Comparison of ENCODE assay signal across 9 mouse cellular contexts in the genomic region with DNA sequence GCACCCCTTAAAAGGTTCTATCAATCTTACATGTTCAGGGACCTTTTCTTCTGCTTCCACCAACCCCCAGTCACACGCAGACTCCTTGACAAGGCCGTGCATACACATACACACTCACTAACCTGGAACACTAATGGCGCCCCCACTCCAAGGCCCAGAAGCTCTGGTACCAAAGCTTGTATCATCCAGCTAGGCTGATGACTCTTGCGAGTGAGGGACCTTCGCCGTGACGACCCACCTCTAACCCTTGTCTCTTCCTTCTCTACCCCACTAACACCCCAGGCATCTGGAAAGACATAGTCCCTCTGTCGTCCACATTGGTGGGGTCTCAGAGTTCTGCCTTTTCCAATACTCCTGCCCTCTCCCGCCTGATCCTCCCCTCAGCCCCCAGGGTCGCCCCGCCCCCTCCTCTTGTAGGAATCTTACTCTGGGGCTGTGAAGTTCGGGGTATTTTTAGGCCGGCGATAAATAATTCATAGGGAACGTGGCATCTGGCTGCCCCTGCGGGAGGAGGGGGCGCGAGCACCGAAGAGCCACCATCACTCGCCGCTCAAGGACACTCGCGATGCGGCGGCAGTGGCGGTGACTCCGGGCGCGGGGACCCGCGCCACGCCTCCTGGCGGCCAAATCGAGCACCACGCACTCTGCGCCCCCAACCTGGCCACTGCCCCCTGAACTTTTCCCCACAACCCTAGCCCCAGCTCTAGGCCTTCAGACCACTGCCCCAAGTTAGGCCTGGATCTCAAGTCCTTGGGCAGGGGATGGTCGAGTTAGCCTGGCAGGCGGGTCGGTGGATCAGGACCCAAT. TPM values are rescaled to one million over a fixed set of nuclear protein-coding genes. Genes with fewer than 3 reads are reported as not detected.
A peak's percentile ranks its signal among the peaks of the same experiment; 100 is the strongest.
DNase-seq lines count a peak whose midpoint lies in the region; ATAC-seq and TF ChIP-seq lines count a peak whose summit lies in the region.
"Had no signal": no experiment of that assay in that cellular context is flagged by ENCODE, and none has a peak within 500 bp of the region (broad histone marks: within the 10 kb centered on the region; RNA-seq: fewer than 3 reads in every experiment).

No protein-coding gene starts in this region.

- peaks cover 28% of the 10 kb centered on the region for H3K4me1 ChIP-seq in heart, embryonic 15.5 days (replicated peaks)
- H3K4me1 ChIP-seq in forebrain, embryonic 12.5 days: peaks cover 25% of the 10 kb centered on the region
- peaks cover 10% of the 10 kb centered on the region for H3K4me1 ChIP-seq in limb, embryonic 14.5 days (ENCODE audit: control insufficient read depth, insufficient read depth, low read length)

- DNase-seq in heart, postnatal 36 days: no peak
- peak; percentile 53 for DNase-seq in R1 (ENCODE audit: low read depth, low spot score)
- no peak for DNase-seq in limb, embryonic 14.5 days (ENCODE audit: low spot score)
- peak; percentile 73 for DNase-seq in retina, postnatal 1 day
- no peak for DNase-seq in Muller cell, postnatal 12 days (ENCODE audit: inconsistent ontology term)
- no peak for DNase-seq in layer of hippocampus, adult 8-10 months (ENCODE audit: low spot score in 2 of 2)

- H3K27me3 ChIP-seq in heart, embryonic 15.5 days: peaks cover 98% of the 10 kb centered on the region
- H3K27me3 ChIP-seq in forebrain, embryonic 12.5 days: peaks cover 98% of the 10 kb centered on the region
- peaks cover 85% of the 10 kb centered on the region for H3K27me3 ChIP-seq in limb, embryonic 14.5 days (ENCODE audit: control insufficient read depth, insufficient read depth, low read length)

- ATAC-seq in heart, embryonic 15.5 days (replicated peaks; ENCODE audit: insufficient number of reproducible peaks, insufficient read depth, low FRiP score, low read depth): no peak
- peak; percentile 27; the same call in 1 of the 2 replicates for ATAC-seq in forebrain, embryonic 12.5 days (ENCODE audit: low FRiP score)
- ATAC-seq in limb, embryonic 14.5 days (ENCODE audit: low FRiP score, low read depth): no peak

- H3K4me3 ChIP-seq in heart, embryonic 15.5 days: peak overlapping the region; percentile 34
- H3K4me3 ChIP-seq in forebrain, embryonic 12.5 days (replicated peaks): peak overlapping the region; percentile 29
- H3K4me3 ChIP-seq in limb, embryonic 14.5 days (replicated peaks; ENCODE audit: low read length): peak overlapping the region; percentile 20
- H3K4me3 ChIP-seq: myocyte had no signal

- intact Hi-C loops in heart, postnatal 36 days (cut with DNase I): loop anchor here (1.0 to 5.0 kb wide), 2 partner anchors 63 to 183 kb away; no protein-coding TSS in a partner anchor

- 10% methylated on average over 39 of the region's 39 CpGs for WGBS in heart, embryonic 15.5 days
- WGBS in forebrain, embryonic 12.5 days: 7% methylated on average over 36 of the region's 39 CpGs
- 7% methylated on average over 39 of the region's 39 CpGs for WGBS in limb, embryonic 14.5 days

- no peak overlapping the region for H3K27ac ChIP-seq in heart, embryonic 15.5 days
- H3K27ac ChIP-seq in forebrain, embryonic 12.5 days: no peak overlapping the region
- no peak overlapping the region for H3K27ac ChIP-seq in limb, embryonic 14.5 days (replicated peaks; ENCODE audit: low read depth, low read length)

- no peak for TF ChIP-seq POLR2A in limb, embryonic 14.5 days (IDR thresholded peaks at IDR 0.05; ENCODE audit: borderline replicate concordance, extremely low read depth, insufficient read depth, insufficient read length)

- H3K4me2 ChIP-seq in heart, embryonic 15.5 days: peak overlapping the region; percentile 59
- peak overlapping the region; percentile 59 for H3K4me2 ChIP-seq in forebrain, embryonic 12.5 days
- H3K4me2 ChIP-seq in limb, embryonic 14.5 days (replicated peaks; ENCODE audit: low read depth, low read length, severe bottlenecking): peak overlapping the region; percentile 31

- H3K36me3 ChIP-seq in heart, embryonic 15.5 days: no peaks in the 10 kb centered on the region
- peaks cover 18% of the 10 kb centered on the region for H3K36me3 ChIP-seq in forebrain, embryonic 12.5 days (replicated peaks)
- H3K36me3 ChIP-seq in limb, embryonic 14.5 days (ENCODE audit: control insufficient read depth, insufficient read depth, low read length): peaks cover 11% of the 10 kb centered on the region

- no peak overlapping the region for H3K9ac ChIP-seq in heart, embryonic 15.5 days
- H3K9ac ChIP-seq in forebrain, embryonic 12.5 days: peak overlapping the region; percentile 36; the same call in 1 of the 2 replicates
- no peak overlapping the region for H3K9ac ChIP-seq in limb, embryonic 14.5 days (ENCODE audit: low read depth, low read length, severe bottlenecking)

- H3K9me3 ChIP-seq in heart, embryonic 15.5 days (replicated peaks): no peaks in the 10 kb centered on the region
- H3K9me3 ChIP-seq in forebrain, embryonic 12.5 days: no peaks in the 10 kb centered on the region
- no peaks in the 10 kb centered on the region for H3K9me3 ChIP-seq in limb, embryonic 14.5 days (ENCODE audit: control insufficient read depth, low read length)

RNA-seq across cellular contexts. Expression of a gene that starts 2.0 kb away (rescaled TPM):
- polyA plus RNA-seq in heart, embryonic 15.5 days (2015; fragmentation: Nextera tagmentation; extraction: Ambion mirVana): 0.10 and 0.16 TPM in 2 replicates
- total RNA-seq in heart, postnatal 36 days (2021): under 1 TPM; 0.11 to 0.25 TPM
- 0.08 TPM in 1 of 2 replicates, not detected in the other for polyA plus RNA-seq in forebrain, embryonic 12.5 days (2016; fragmentation: Nextera tagmentation; extraction: Ambion mirVana)
- polyA plus RNA-seq in limb, embryonic 14.5 days (2012; rRNA removed): 0.20 and 0.21 TPM in 2 replicates
- not detected in 2 replicates for polyA plus RNA-seq in limb, embryonic 14.5 days (2014; fragmentation: Nextera tagmentation; extraction: Ambion mirVana)
- total RNA-seq in layer of hippocampus, adult 8-10 months (2022): 10 to 100 TPM; 42.3 to 48.8 (median 44.6) TPM
- polyA plus RNA-seq: myocyte had no signal

RNA-seq across cellular contexts. Expression of a gene that starts 11.8 kb away (rescaled TPM):
- polyA plus RNA-seq in heart, embryonic 15.5 days (2015; fragmentation: Nextera tagmentation; extraction: Ambion mirVana): 10.5 and 12.4 TPM in 2 replicates
- total RNA-seq in heart, postnatal 36 days (2021): 1 to 10 TPM; 9.5 to 9.7 TPM
- polyA plus RNA-seq in forebrain, embryonic 12.5 days (2016; fragmentation: Nextera tagmentation; extraction: Ambion mirVana): 16.9 and 17.4 TPM in 2 replicates
- polyA plus RNA-seq in limb, embryonic 14.5 days (2012; rRNA removed): 16.8 and 21.8 TPM in 2 replicates
- 11.5 and 13.0 TPM in 2 replicates for polyA plus RNA-seq in limb, embryonic 14.5 days (2014; fragmentation: Nextera tagmentation; extraction: Ambion mirVana)
- total RNA-seq in layer of hippocampus, adult 8-10 months (2022): 10 to 100 TPM; 22.8 to 25.5 (median 24.6) TPM

RNA-seq across cellular contexts. Expression of a gene that starts 32.4 kb away (rescaled TPM):
- polyA plus RNA-seq in heart, embryonic 15.5 days (2015; fragmentation: Nextera tagmentation; extraction: Ambion mirVana): 0.55 and 0.67 TPM in 2 replicates
- 1 to 10 TPM; 1.2 TPM for total RNA-seq in heart, postnatal 36 days (2021)
- polyA plus RNA-seq in forebrain, embryonic 12.5 days (2016; fragmentation: Nextera tagmentation; extraction: Ambion mirVana): 0.26 and 0.37 TPM in 2 replicates
- 0.35 and 0.40 TPM in 2 replicates for polyA plus RNA-seq in limb, embryonic 14.5 days (2012; rRNA removed)
- polyA plus RNA-seq in limb, embryonic 14.5 days (2014; fragmentation: Nextera tagmentation; extraction: Ambion mirVana): 0.12 TPM in 1 of 2 replicates, not detected in the other
- total RNA-seq in layer of hippocampus, adult 8-10 months (2022): 10 to 100 TPM; 16.7 to 18.5 (median 17.1) TPM

RNA-seq across cellular contexts. Expression of a gene that starts 41.9 kb away (rescaled TPM):
- 0.08 TPM in 1 of 2 replicates, not detected in the other for polyA plus RNA-seq in heart, embryonic 15.5 days (2015; fragmentation: Nextera tagmentation; extraction: Ambion mirVana)
- not detected for total RNA-seq in heart, postnatal 36 days (2021)
- not detected in 2 replicates for polyA plus RNA-seq in forebrain, embryonic 12.5 days (2016; fragmentation: Nextera tagmentation; extraction: Ambion mirVana)
- polyA plus RNA-seq in limb, embryonic 14.5 days (2012; rRNA removed): 0.29 and 0.44 TPM in 2 replicates
- 0.08 and 0.19 TPM in 2 replicates for polyA plus RNA-seq in limb, embryonic 14.5 days (2014; fragmentation: Nextera tagmentation; extraction: Ambion mirVana)
- total RNA-seq in layer of hippocampus, adult 8-10 months (2022): under 1 TPM; 0.30 to 0.55 (median 0.40) TPM

RNA-seq across cellular contexts. Expression of a gene that starts 56.8 kb away (rescaled TPM):
- polyA plus RNA-seq in heart, embryonic 15.5 days (2015; fragmentation: Nextera tagmentation; extraction: Ambion mirVana): 0.11 and 0.29 TPM in 2 replicates
- total RNA-seq in heart, postnatal 36 days (2021): under 1 TPM in 1 of 2 experiments, not detected in 1; 0.14 TPM
- polyA plus RNA-seq in forebrain, embryonic 12.5 days (2016; fragmentation: Nextera tagmentation; extraction: Ambion mirVana): not detected in 2 replicates
- polyA plus RNA-seq in limb, embryonic 14.5 days (2012; rRNA removed): not detected in 2 replicates
- not detected in 2 replicates for polyA plus RNA-seq in limb, embryonic 14.5 days (2014; fragmentation: Nextera tagmentation; extraction: Ambion mirVana)
- total RNA-seq in layer of hippocampus, adult 8-10 months (2022): under 1 TPM; 0.36 to 0.95 (median 0.59) TPM

Comparison
In these comparisons a context has a peak if more than half of its experiments do, and no peak if none do; other contexts are left out.
1. DNase-seq: peak in R1 (single experiment) and retina, postnatal 1 day (single experiment); none in heart, postnatal 36 days (0 of 2), limb, embryonic 14.5 days (single experiment), Muller cell, postnatal 12 days (single experiment) and layer of hippocampus, adult 8-10 months (0 of 2).
2. Peak in every context shown above with its lines, with median percentiles within 50 percentile points of each other: H3K4me2 ChIP-seq and H3K4me3 ChIP-seq.